Mouse (Mus musculus): ENCODE measurements around the gene Slc7a5. TPM values are rescaled to one million over a fixed set of nuclear protein-coding genes. Genes with fewer than 3 reads are reported as not detected.

Slc7a5 gene
- polyA plus RNA-seq, 1 experiment from 2014 or later: 18.7 TPM

Other genes starting within 250 kb of the Slc7a5 start
- gene Jph3, start 178.1 kb downstream of the Slc7a5 start, polyA plus RNA-seq (2016; fragmentation: Nextera tagmentation; extraction: Ambion mirVana): 5.2 and 5.7 TPM in 2 replicates
- 67.3 and 71.2 TPM in 2 replicates for gene Klhdc4, start 78.1 kb downstream of the Slc7a5 start, polyA plus RNA-seq (2016; fragmentation: Nextera tagmentation; extraction: Ambion mirVana)
- gene Car5a, start 37.2 kb upstream of the Slc7a5 start, polyA plus RNA-seq (2016; fragmentation: Nextera tagmentation; extraction: Ambion mirVana): not detected in 2 replicates
- gene Banp, start 42.1 kb upstream of the Slc7a5 start, polyA plus RNA-seq (2016; fragmentation: Nextera tagmentation; extraction: Ambion mirVana): 55.2 and 64.8 TPM in 2 replicates